Mouse (Mus musculus) intestine, postnatal 0 days (tissue): ENCODE data around the gene Asna1. TPM values are rescaled to one million over a fixed set of nuclear protein-coding genes. Genes with fewer than 3 reads are reported as not detected.

Experiments
- ATAC-seq: fragments of 200-750 bp; cut with Nextera tagmentation; 2 replicates; pipeline ENCODE4 v1.8.0; 2017; ENCODE audit warnings: mild to moderate bottlenecking, moderate TSS enrichment, moderate library complexity
- H3K27ac ChIP-seq: fragments of 300-500 bp; sonication (generic); 2 replicates; pipeline ENCODE4 v1.5.1; 2014; ENCODE audit warnings: mild to moderate bottlenecking, low read depth, low read length, moderate library complexity
- H3K27me3 ChIP-seq: fragments of 300-500 bp; sonication (generic); replicated peaks from 2 replicates; pipeline ENCODE4 v1.6.1; 2014; ENCODE audit warnings: low read length, mixed read lengths; ENCODE audit not compliant: control insufficient read depth, insufficient read depth
- H3K36me3 ChIP-seq: fragments of 300-500 bp; sonication (generic); 2 replicates; pipeline ENCODE4 v1.6.1; 2014; ENCODE audit warnings: mild to moderate bottlenecking, moderate library complexity; ENCODE audit not compliant: control insufficient read depth, insufficient read depth
- H3K4me1 ChIP-seq: fragments of 300-500 bp; sonication (generic); replicated peaks from 2 replicates; pipeline ENCODE4 v1.6.1; 2014; ENCODE audit warnings: antibody characterized with exemption, low read length, mixed read lengths; ENCODE audit not compliant: control insufficient read depth, insufficient read depth
- H3K4me2 ChIP-seq: fragments of 300-500 bp; sonication (generic); replicated peaks from 2 replicates; pipeline ENCODE4 v1.6.1; 2014; ENCODE audit warnings: low read depth, mild to moderate bottlenecking, moderate library complexity
- H3K4me3 ChIP-seq: fragments of 300-500 bp; sonication (generic); 2 replicates; pipeline ENCODE4 v1.5.1; 2014; ENCODE audit warnings: low read depth, low read length
- H3K9ac ChIP-seq: fragments of 300-500 bp; sonication (generic); 2 replicates; pipeline ENCODE4 v1.6.1; 2014; ENCODE audit warnings: mild to moderate bottlenecking, low read depth, low read length
- H3K9me3 ChIP-seq: fragments of 300-500 bp; sonication (generic); 2 replicates; pipeline ENCODE4 v1.6.1; 2016; ENCODE audit warnings: mixed run types; ENCODE audit not compliant: control insufficient read depth
- CTCF ChIP-seq: sonication (generic); IDR thresholded peaks from 2 replicates; pipeline ENCODE4 v1.5.1; 2016; ENCODE audit warnings: low read depth, mild to moderate bottlenecking, control low read depth, antibody characterized with exemption, moderate library complexity
- WGBS: fragments of 180-500 bp; shearing (Covaris S2); extraction: QIAGEN DNeasy Blood & Tissue Kit; methylation state at CpG from one replicate; pipeline ENCODE4 v1.1.7; 2014; 5-methylcytosine and 5-hydroxymethylcytosine counted together
- polyA plus RNA-seq: library from polyadenylated mRNA; unstranded; fragments of >200 nt; fragmentation: Nextera tagmentation; extraction: Ambion mirVana; gene quantifications from 2 replicates; pipeline ENCODE4 v1.2.1, GENCODE M21; 2015

Gene Asna1
- 98.4 and 105 TPM in 2 replicates for polyA plus RNA-seq

DNA sequence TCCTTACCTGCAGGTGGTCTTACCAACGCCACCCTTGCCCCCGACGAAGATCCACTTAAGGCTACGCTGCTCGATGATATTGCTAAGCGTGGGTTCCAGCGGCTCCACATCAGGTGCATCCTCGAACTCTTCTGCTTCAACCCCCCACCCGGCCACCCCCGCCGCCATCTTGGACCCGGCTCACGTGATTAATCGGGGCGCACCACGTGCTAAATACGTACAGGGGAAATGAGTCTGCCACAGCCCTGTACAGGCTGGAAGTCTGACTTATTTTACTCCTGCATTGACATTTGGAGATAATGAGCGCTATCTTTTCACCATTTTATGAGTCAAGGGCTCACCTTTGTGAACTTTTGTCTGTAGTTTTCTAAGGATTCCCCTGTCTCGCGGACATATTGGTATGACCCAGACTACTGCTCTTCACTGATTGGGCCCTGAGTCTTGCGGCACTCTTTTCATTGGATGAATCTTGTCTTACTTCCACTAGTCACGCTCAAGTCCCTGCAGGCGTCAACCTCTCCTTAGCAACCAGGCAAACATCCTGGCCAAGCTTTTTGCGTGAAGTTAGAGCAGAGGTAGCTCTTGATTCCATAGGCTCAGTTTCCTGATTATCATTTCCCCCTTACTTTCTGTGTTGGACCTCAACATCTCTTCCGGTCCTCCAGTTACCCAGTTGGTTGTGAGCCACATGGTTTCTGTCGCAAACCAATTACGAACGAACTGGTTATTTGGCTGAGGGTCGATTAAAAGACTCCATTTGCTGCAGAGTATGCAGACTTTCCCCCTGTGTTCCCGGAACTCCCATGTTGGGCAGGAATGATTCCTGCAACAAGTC is at the start of gene Asna1:
Gene Asna1, minus strand, starts transcription at position 184 of the 835 bp plus-strand sequence.
- Histone ChIP-seq H3K27ac (peak within 1 kb of the TSS; percentile 74), H3K4me3 (peak within 1 kb of the TSS; percentile 87), H3K4me1 (0 out of 2 replicates have a peak, but pooled peaks cover 5% of the 10 kb centered on the region), H3K27me3 (no peaks in the 10 kb centered on the region), H3K4me2 (peak within 1 kb of the TSS; percentile 91), H3K9ac (peak within 1 kb of the TSS; percentile 72), H3K36me3 (peaks cover 33% of the 10 kb centered on the region), H3K9me3 (no peaks in the 10 kb centered on the region)
- WGBS: 2% methylated on average over 30 of the region's 30 CpGs
- ATAC-seq: peak; percentile 89
- no peak for TF ChIP-seq CTCF

DNA sequence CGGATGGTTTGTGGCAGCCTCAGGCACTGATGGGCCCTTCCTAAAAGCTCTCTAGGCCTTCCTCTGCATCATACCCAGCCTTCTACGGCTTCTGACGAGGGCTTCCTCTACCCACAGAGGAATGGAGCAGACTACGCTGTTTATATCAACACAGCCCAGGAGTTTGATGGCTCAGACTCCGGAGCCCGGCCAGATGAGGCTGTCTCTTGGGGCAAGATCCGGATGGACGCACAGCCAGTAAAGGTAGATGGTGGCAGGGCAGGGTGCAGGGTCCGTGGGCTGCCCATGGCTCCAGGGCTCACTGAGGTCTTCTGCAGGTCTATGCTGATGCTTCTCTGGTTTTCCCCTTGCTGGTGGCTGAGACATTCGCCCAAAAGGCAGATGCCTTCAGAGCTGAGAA is 49.5 kb upstream of the Asna1 start:
- H3K4me3 ChIP-seq: no peak overlapping the region
- TF ChIP-seq CTCF: no peak
- H3K36me3 ChIP-seq: peaks cover 39% of the 10 kb centered on the region
- no peak overlapping the region for H3K27ac ChIP-seq
- whole genome bisulfite sequencing: 90% methylated on average over 10 of the region's 10 CpGs
- no peak for ATAC-seq
- peaks cover 2% of the 10 kb centered on the region; the same call in 1 of the 2 replicates for H3K4me1 ChIP-seq
- H3K9ac ChIP-seq: no peak overlapping the region
- H3K27me3 ChIP-seq: no peaks in the 10 kb centered on the region
- no peak overlapping the region for H3K4me2 ChIP-seq
- H3K9me3 ChIP-seq: no peaks in the 10 kb centered on the region

GRCm38 (mm10) chr8:85074167-85074566 is 49.1 kb upstream of the Asna1 start:
- H3K9ac ChIP-seq: no peak overlapping the region
- ATAC-seq: no peak
- H3K27me3 ChIP-seq: no peaks in the 10 kb centered on the region
- H3K4me3 ChIP-seq: no peak overlapping the region
- WGBS: 63% methylated on average over 10 of the region's 10 CpGs
- H3K4me2 ChIP-seq: no peak overlapping the region
- H3K4me1 ChIP-seq: 0 out of 2 replicates have a peak, but pooled peaks cover 2% of the 10 kb centered on the region
- no peak for TF ChIP-seq CTCF
- no peaks in the 10 kb centered on the region for H3K9me3 ChIP-seq
- H3K27ac ChIP-seq: no peak overlapping the region
- H3K36me3 ChIP-seq: peaks cover 39% of the 10 kb centered on the region

GRCm38 (mm10) chr8:85073041-85073612 is 48.0 kb upstream of the Asna1 start:
- H3K27me3 ChIP-seq: no peaks in the 10 kb centered on the region
- H3K9ac ChIP-seq: no peak overlapping the region
- H3K9me3 ChIP-seq: no peaks in the 10 kb centered on the region
- no peak for TF ChIP-seq CTCF
- 94% methylated on average over 15 of the region's 15 CpGs for WGBS
- H3K4me1 ChIP-seq: 0 out of 2 replicates have a peak, but pooled peaks cover 2% of the 10 kb centered on the region
- no peak overlapping the region for H3K4me3 ChIP-seq
- H3K36me3 ChIP-seq: peaks cover 33% of the 10 kb centered on the region
- no peak overlapping the region for H3K4me2 ChIP-seq
- ATAC-seq: no peak
- H3K27ac ChIP-seq: no peak overlapping the region

GRCm38 (mm10) chr8:85072364-85072929 is 47.4 kb upstream of the Asna1 start:
- peak; percentile 2; the same call in 1 of the 2 replicates for ATAC-seq
- Histone ChIP-seq H3K36me3 (peaks cover 37% of the 10 kb centered on the region), H3K4me3 (peak overlapping the region; percentile 76), H3K27me3 (no peaks in the 10 kb centered on the region), H3K27ac (peak overlapping the region; percentile 95), H3K4me2 (peak overlapping the region; percentile 73), H3K9me3 (no peaks in the 10 kb centered on the region), H3K4me1 (0 out of 2 replicates have a peak, but pooled peaks cover 2% of the 10 kb centered on the region), H3K9ac (peak overlapping the region; percentile 84)
- TF ChIP-seq CTCF: no peak
- WGBS: 29% methylated on average over 9 of the region's 9 CpGs
